Mouse (Mus musculus): ENCODE data around the gene Bhlhe23. TPM values are rescaled to one million over a fixed set of nuclear protein-coding genes. Genes with fewer than 3 reads are reported as not detected.

Bhlhe23 gene
- total and polyA plus RNA-seq, 3 experiments, result not detected

DNA sequence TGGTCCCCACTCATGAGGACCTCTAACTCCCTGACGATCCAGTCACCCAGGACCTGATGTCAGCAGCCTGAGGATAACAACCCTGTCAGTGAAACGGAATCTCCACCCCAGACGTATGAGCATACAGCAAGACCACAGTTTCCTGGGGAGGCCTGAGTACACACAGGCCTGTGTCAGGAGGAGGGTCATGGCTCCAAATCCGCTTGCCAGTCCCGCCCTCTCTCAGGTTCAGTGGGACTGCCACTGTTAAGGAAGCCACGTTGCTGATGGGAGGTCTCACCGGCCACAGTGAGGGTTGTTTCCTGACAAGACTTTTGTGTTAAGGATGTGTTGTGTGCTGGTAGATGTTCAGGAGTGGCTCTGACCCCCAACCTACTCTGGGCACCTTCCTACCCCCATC lies 35.3 kb downstream of the Bhlhe23 start:
- H3K27me3 ChIP-seq (ENCODE audit: control insufficient read depth in 1 of 2, insufficient read depth in 2 of 2, low read length in 2 of 2), result no peaks in the 10 kb centered on the region
- no peaks in the 10 kb centered on the region for H3K9me3 ChIP-seq (replicated peaks; ENCODE audit: insufficient read depth, low read length)
- H3K9ac ChIP-seq (ENCODE audit: control insufficient read depth, low read depth, low read length, poor library complexity, severe bottlenecking), result no peak overlapping the region
- no peak for TF ChIP-seq MYB (IDR thresholded peaks at IDR 0.05; ENCODE audit: low read depth, low read length)
- no peak for TF ChIP-seq RCOR1 (IDR thresholded peaks at IDR 0.05; ENCODE audit: low read depth, low read length)
- no peak for TF ChIP-seq HCFC1 (IDR thresholded peaks at IDR 0.05; ENCODE audit: low read depth, low read length)
- no peak for TF ChIP-seq UBTF (IDR thresholded peaks at IDR 0.05; ENCODE audit: borderline replicate concordance, insufficient read depth, low read depth, low read length)
- no peak for TF ChIP-seq E2F4 (IDR thresholded peaks at IDR 0.05; ENCODE audit: borderline replicate concordance, low read depth, low read length)
- no peak for TF ChIP-seq GATA1 (IDR thresholded peaks at IDR 0.05; ENCODE audit: low read depth, low read length)
- no peak for TF ChIP-seq USF2 (IDR thresholded peaks at IDR 0.05; ENCODE audit: borderline replicate concordance in 1 of 2, insufficient read depth in 1 of 2, low read depth in 1 of 2, low read length in 2 of 2)
- no peak for TF ChIP-seq MEF2A (IDR thresholded peaks at IDR 0.05; ENCODE audit: extremely low read depth, insufficient replicate concordance, low read depth, low read length, poor library complexity, severe bottlenecking)
- no peak for TF ChIP-seq JUND (IDR thresholded peaks at IDR 0.05; ENCODE audit: low read depth, low read length)
- no peaks in the 10 kb centered on the region for H3K36me3 ChIP-seq (ENCODE audit: control insufficient read depth in 1 of 2, insufficient read depth in 2 of 2, low read length in 2 of 2)
- no peaks in the 10 kb centered on the region for H3K4me1 ChIP-seq (ENCODE audit: control insufficient read depth in 1 of 2, insufficient read depth in 2 of 2, low read length in 2 of 2)
- H3K27ac ChIP-seq (ENCODE audit: control insufficient read depth, low read depth, low read length), result no peak overlapping the region
- H3K4me3 ChIP-seq (ENCODE audit: control insufficient read depth in 1 of 2, insufficient read depth in 1 of 2, low read depth in 2 of 2, low read length in 2 of 2), result no peak overlapping the region
- no peaks in the 10 kb centered on the region for H3K79me2 ChIP-seq (ENCODE audit: control insufficient read depth, insufficient read depth, low read length, poor library complexity)
- DNase-seq (ENCODE audit: low read depth, low spot score), result no peak

- Histone ChIP-seq H3K4me3 (ENCODE audit: control insufficient read depth in 1 of 2, insufficient read depth in 1 of 2, low read depth in 2 of 2, low read length in 2 of 2) (no peak overlapping the region), H3K27ac (ENCODE audit: control insufficient read depth, low read depth, low read length) (no peak overlapping the region), H3K9ac (ENCODE audit: control insufficient read depth, low read depth, low read length, poor library complexity, severe bottlenecking) (no peak overlapping the region), H3K9me3 (replicated peaks; ENCODE audit: insufficient read depth, low read length) (no peaks in the 10 kb centered on the region), H3K27me3 (ENCODE audit: control insufficient read depth in 1 of 2, insufficient read depth in 2 of 2, low read length in 2 of 2) (no peaks in the 10 kb centered on the region), H3K79me2 (ENCODE audit: control insufficient read depth, insufficient read depth, low read length, poor library complexity) (no peaks in the 10 kb centered on the region), H3K36me3 (ENCODE audit: control insufficient read depth in 1 of 2, insufficient read depth in 2 of 2, low read length in 2 of 2) (no peaks in the 10 kb centered on the region), H3K4me1 (ENCODE audit: control insufficient read depth in 1 of 2, insufficient read depth in 2 of 2, low read length in 2 of 2) (no peaks in the 10 kb centered on the region)
- no peak for DNase-seq (ENCODE audit: low read depth, low spot score)
- TF ChIP-seq KAT2A (conservative IDR thresholded peaks at IDR 0.05; ENCODE audit: low read depth, low read length) (no peak), ZNF384 (IDR thresholded peaks at IDR 0.05; ENCODE audit: low read depth, low read length) (no peak), MAZ (IDR thresholded peaks at IDR 0.05; ENCODE audit: low read depth, low read length) (no peak), MYB (IDR thresholded peaks at IDR 0.05; ENCODE audit: low read depth, low read length) (no peak), TCF12 (IDR thresholded peaks at IDR 0.05; ENCODE audit: low read depth, low read length) (no peak), JUND (IDR thresholded peaks at IDR 0.05; ENCODE audit: low read depth, low read length) (no peak), POLR2AphosphoS5 (IDR thresholded peaks at IDR 0.05; ENCODE audit: borderline replicate concordance, low read depth, low read length) (no peak), GABPA (IDR thresholded peaks at IDR 0.05; ENCODE audit: low read depth, low read length) (no peak), CHD1 (IDR thresholded peaks at IDR 0.05; ENCODE audit: low read depth, low read length) (no peak), MXI1 (IDR thresholded peaks at IDR 0.05; ENCODE audit: low read depth, low read length) (no peak), BHLHE40 (IDR thresholded peaks at IDR 0.05; ENCODE audit: borderline replicate concordance, low read depth, low read length) (no peak), POLR2A (IDR thresholded peaks at IDR 0.05; ENCODE audit: control insufficient read depth in 1 of 2, insufficient read depth in 1 of 2, low read depth in 1 of 2, low read length in 2 of 2, poor library complexity in 1 of 2) (no peak), MAFK (IDR thresholded peaks at IDR 0.05; ENCODE audit: borderline replicate concordance, low read depth, low read length) (no peak), MYC (IDR thresholded peaks at IDR 0.05; ENCODE audit: low read depth, low read length) (no peak), RCOR1 (IDR thresholded peaks at IDR 0.05; ENCODE audit: low read depth, low read length) (no peak), NRF1 (IDR thresholded peaks at IDR 0.05; ENCODE audit: insufficient read depth, low read depth, low read length, poor library complexity, severe bottlenecking) (no peak)
Observed at GRCm38 (mm10) chr2:180740349-180740748, 36.4 kb downstream of the Bhlhe23 start.

Data from MEL (cell line).